Mouse (Mus musculus) erythroblast, embryonic 14.5 days (primary cell): ENCODE measurements around the gene Arhgap45. TPM values are rescaled to one million over a fixed set of nuclear protein-coding genes. Genes with fewer than 3 reads are reported as not detected.
A peak's percentile ranks its signal among the peaks of the same experiment; 100 is the strongest.

Source experiments
- H3K27me3 ChIP-seq: 2 replicates; pipeline ENCODE4 v1.6.1; 2012; ENCODE audit warnings: inconsistent platforms; ENCODE audit not compliant: control insufficient read depth
- H3K36me3 ChIP-seq: 2 replicates; pipeline ENCODE4 v1.6.1; 2012; ENCODE audit warnings: mild to moderate bottlenecking, inconsistent platforms; ENCODE audit not compliant: control insufficient read depth
- H3K4me1 ChIP-seq: 2 replicates; pipeline ENCODE4 v1.6.1; 2012; ENCODE audit warnings: inconsistent platforms; ENCODE audit not compliant: control insufficient read depth
- H3K4me3 ChIP-seq: replicated peaks from 2 replicates; pipeline ENCODE3; 2012; ENCODE audit warnings: moderate library complexity, mild to moderate bottlenecking, inconsistent platforms
- H3K9me3 ChIP-seq: 2 replicates; pipeline ENCODE4 v1.6.1; 2012; ENCODE audit warnings: low read length, inconsistent platforms, mixed read lengths; ENCODE audit not compliant: control insufficient read depth
- GATA1 ChIP-seq: IDR thresholded peaks from 2 replicates; pipeline ENCODE4 v1.6.1; 2012; ENCODE audit warnings: low read length, inconsistent platforms, mixed read lengths
- TAL1 ChIP-seq: IDR thresholded peaks from 3 replicates; pipeline ENCODE4 v1.6.1; 2012; ENCODE audit warnings: low read length, inconsistent platforms, mixed read lengths
- polyA plus RNA-seq: library from polyadenylated mRNA; stranded (reverse); fragments of >175 nt; gene quantifications from 2 replicates; pipeline ENCODE4 v1.2.3, GENCODE M21; 2012

Gene Arhgap45
- polyA plus RNA-seq, 1 experiment = 1.7 TPM

GRCm38 (mm10) chr10:80056506-80056905, 40.1 kb downstream of the Arhgap45 start:
- H3K4me1 ChIP-seq = peaks cover 56% of the 10 kb centered on the region
- H3K36me3 ChIP-seq = peaks cover 74% of the 10 kb centered on the region
- no peaks in the 10 kb centered on the region for H3K9me3 ChIP-seq
- TF ChIP-seq TAL1 (no peak), GATA1 (no peak)
- H3K4me3 ChIP-seq = peak overlapping the region; percentile 17
- H3K27me3 ChIP-seq = no peaks in the 10 kb centered on the region

GRCm38 (mm10) chr10:80056976-80057682, 40.7 kb downstream of the Arhgap45 start:
- Histone ChIP-seq H3K27me3 (no peaks in the 10 kb centered on the region), H3K4me3 (no peak overlapping the region), H3K4me1 (peaks cover 50% of the 10 kb centered on the region), H3K9me3 (no peaks in the 10 kb centered on the region), H3K36me3 (peaks cover 80% of the 10 kb centered on the region)
- no peak for TF ChIP-seq GATA1
- TF ChIP-seq TAL1 = no peak

GRCm38 (mm10) chr10:80057683-80058326, 41.4 kb downstream of the Arhgap45 start:
- Histone ChIP-seq H3K9me3 (no peaks in the 10 kb centered on the region), H3K4me3 (no peak overlapping the region), H3K4me1 (peaks cover 43% of the 10 kb centered on the region), H3K36me3 (peaks cover 87% of the 10 kb centered on the region), H3K27me3 (no peaks in the 10 kb centered on the region)
- TF ChIP-seq TAL1 (no peak), GATA1 (no peak)

- peaks cover 97% of the 10 kb centered on the region for H3K36me3 ChIP-seq
- H3K9me3 ChIP-seq = no peaks in the 10 kb centered on the region
- TF ChIP-seq GATA1 (no peak), TAL1 (no peak)
- no peak overlapping the region for H3K4me3 ChIP-seq
- H3K27me3 ChIP-seq = no peaks in the 10 kb centered on the region
- peaks cover 27% of the 10 kb centered on the region for H3K4me1 ChIP-seq
Measured at GRCm38 (mm10) chr10:80063104-80063503, 46.7 kb downstream of the Arhgap45 start.

GRCm38 (mm10) chr10:80063877-80064650, 47.6 kb downstream of the Arhgap45 start:
- Histone ChIP-seq H3K4me1 (peaks cover 28% of the 10 kb centered on the region), H3K27me3 (no peaks in the 10 kb centered on the region), H3K9me3 (no peaks in the 10 kb centered on the region), H3K4me3 (no peak overlapping the region), H3K36me3 (peaks cover 95% of the 10 kb centered on the region)
- TF ChIP-seq GATA1 (no peak), TAL1 (no peak)

- TF ChIP-seq TAL1 (no peak), GATA1 (no peak)
- no peaks in the 10 kb centered on the region for H3K27me3 ChIP-seq
- H3K36me3 ChIP-seq = peaks cover 92% of the 10 kb centered on the region
- no peak overlapping the region for H3K4me3 ChIP-seq
- peaks cover 72% of the 10 kb centered on the region for H3K4me1 ChIP-seq
- no peaks in the 10 kb centered on the region for H3K9me3 ChIP-seq
Measured at GRCm38 (mm10) chr10:80069251-80069650, 52.8 kb downstream of the Arhgap45 start.

- Histone ChIP-seq H3K4me1 (peaks cover 78% of the 10 kb centered on the region), H3K4me3 (no peak overlapping the region), H3K9me3 (no peaks in the 10 kb centered on the region), H3K27me3 (no peaks in the 10 kb centered on the region), H3K36me3 (peaks cover 92% of the 10 kb centered on the region)
- TF ChIP-seq GATA1 (no peak), TAL1 (no peak)
Measured at GRCm38 (mm10) chr10:80069948-80070450, 53.5 kb downstream of the Arhgap45 start.

- TF ChIP-seq TAL1 = peak; percentile 47
- TF ChIP-seq GATA1 = no peak
Measured at GRCm38 (mm10) chr10:80070837-80071515, 54.5 kb downstream of the Arhgap45 start.

GRCm38 (mm10) chr10:80071516-80071900, 55.1 kb downstream of the Arhgap45 start:
- no peaks in the 10 kb centered on the region for H3K9me3 ChIP-seq
- H3K27me3 ChIP-seq = no peaks in the 10 kb centered on the region
- TF ChIP-seq GATA1 = no peak
- H3K4me3 ChIP-seq = peak overlapping the region; percentile 36
- H3K36me3 ChIP-seq = peaks cover 93% of the 10 kb centered on the region
- peaks cover 86% of the 10 kb centered on the region for H3K4me1 ChIP-seq

More at GRCm38 (mm10) chr10:80070837-80071515, 54.5 kb downstream of the Arhgap45 start:
- H3K4me3 ChIP-seq = peak overlapping the region; percentile 46
- peaks cover 93% of the 10 kb centered on the region for H3K36me3 ChIP-seq
- H3K27me3 ChIP-seq = no peaks in the 10 kb centered on the region
- H3K4me1 ChIP-seq = peaks cover 83% of the 10 kb centered on the region
- H3K9me3 ChIP-seq = no peaks in the 10 kb centered on the region
